Comparison of ENCODE assay signal across 9 mouse cellular contexts in the genomic region with DNA sequence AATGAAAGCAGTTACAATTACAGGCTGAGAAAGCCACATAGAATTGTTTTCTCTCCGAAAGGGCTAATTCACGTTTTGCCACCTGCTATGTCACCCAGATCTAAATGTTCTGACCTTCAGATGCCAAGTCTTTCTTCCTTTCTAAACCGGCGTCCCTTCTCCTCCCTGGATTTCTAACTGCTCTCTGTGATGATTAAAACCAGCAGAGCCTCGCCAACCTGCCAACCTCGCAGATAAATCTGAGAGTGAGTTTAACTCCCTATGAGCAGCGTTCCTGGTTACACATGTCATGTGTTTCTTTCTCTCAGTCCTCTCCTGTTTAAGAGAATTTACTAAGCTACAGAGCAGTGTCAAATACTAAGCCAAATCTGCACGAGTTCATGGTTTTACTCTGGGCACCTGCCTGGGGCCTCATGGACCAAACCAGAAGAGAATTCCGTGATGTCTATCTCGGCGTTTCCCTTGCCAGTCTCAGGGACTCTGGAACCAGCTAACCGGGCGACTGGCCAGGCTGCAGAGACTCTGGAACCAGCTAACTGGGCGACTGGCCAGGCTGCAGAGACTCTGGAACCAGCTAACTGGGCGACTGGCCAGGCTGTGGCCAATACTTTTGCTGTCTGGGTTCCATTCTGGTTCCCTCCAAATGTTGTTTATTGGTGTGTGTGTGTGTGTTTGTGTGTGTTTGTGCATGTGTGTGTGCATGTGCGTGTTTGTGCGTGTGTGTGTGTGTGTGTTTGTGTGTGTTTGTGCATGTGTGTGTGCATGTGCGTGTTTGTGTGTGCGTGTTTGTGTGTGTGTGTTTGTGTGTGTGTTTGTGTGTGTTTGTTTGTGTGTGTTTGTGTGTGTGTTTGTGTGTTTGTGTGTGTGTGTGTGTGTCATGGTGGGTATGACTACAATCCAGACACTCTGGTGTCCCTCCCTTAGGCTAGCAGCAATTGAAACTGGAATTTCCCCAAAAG. TPM values are rescaled to one million over a fixed set of nuclear protein-coding genes. Genes with fewer than 3 reads are reported as not detected.
A peak's percentile ranks its signal among the peaks of the same experiment; 100 is the strongest.
DNase-seq lines count a peak whose midpoint lies in the region; ATAC-seq lines count a peak whose summit lies in the region.
"Had no signal": no experiment of that assay in that cellular context is flagged by ENCODE, and none has a peak within 500 bp of the region (broad histone marks: within the 10 kb centered on the region; RNA-seq: fewer than 3 reads in every experiment).

No protein-coding gene starts in this region.

- peaks cover 7 to 15% of the 10 kb centered on the region in 2 experiments for H3K4me1 ChIP-seq in heart, embryonic 14.5 days (ENCODE audit: control insufficient read depth in 2 of 2, insufficient read depth in 2 of 2, low read length in 2 of 2)
- H3K4me1 ChIP-seq: hindbrain, embryonic 15.5 days had no signal

- peak; percentile 50 to 52 for DNase-seq in left cerebral cortex, adult 18-20 months (ENCODE audit: low spot score in 2 of 2)
- DNase-seq in left cerebral cortex, adult 11 months (ENCODE audit: low spot score): no peak
- DNase-seq in adrenal gland, adult 8-10 months: peak; percentile 47
- DNase-seq in left cerebral cortex, postnatal 4 days: peak; percentile 53
- DNase-seq in thymus, postnatal 0 days (ENCODE audit: low spot score): no peak
- DNase-seq in spleen, adult 12 weeks (ENCODE audit: low spot score): no peak
- no peak for DNase-seq in urinary bladder, adult 2 months (ENCODE audit: low spot score)

- no peaks in the 10 kb centered on the region for H3K27me3 ChIP-seq in heart, embryonic 14.5 days (ENCODE audit: control insufficient read depth, insufficient read depth, low read length)
- H3K27me3 ChIP-seq: hindbrain, embryonic 15.5 days had no signal

- no peak for ATAC-seq in heart, embryonic 14.5 days (ENCODE audit: insufficient number of reproducible peaks, insufficient read depth, low FRiP score, low read depth)

- no peak overlapping the region for H3K4me3 ChIP-seq in heart, embryonic 14.5 days (ENCODE audit: control insufficient read depth in 1 of 2, insufficient read depth in 1 of 2, low read depth in 1 of 2, low read length in 2 of 2)
- H3K4me3 ChIP-seq: hindbrain, embryonic 15.5 days had no signal

- H3K9ac ChIP-seq in heart, embryonic 14.5 days (ENCODE audit: low read length): peak overlapping the region; percentile 52
- H3K9ac ChIP-seq: hindbrain, embryonic 15.5 days had no signal

- intact Hi-C loops in left cerebral cortex, postnatal 4 days (cut with DNase I): no loop called here

- WGBS in heart, embryonic 14.5 days: 45% methylated on average over 19 of the region's 19 CpGs

- H3K27ac ChIP-seq in heart, embryonic 14.5 days (replicated peaks in 1 of 2; ENCODE audit: control insufficient read depth in 1 of 2, insufficient read depth in 1 of 2, low read depth in 2 of 2, low read length in 2 of 2): peak overlapping the region; percentile 73 to 75
- H3K27ac ChIP-seq: hindbrain, embryonic 15.5 days had no signal

- H3K4me2 ChIP-seq in heart, embryonic 14.5 days (ENCODE audit: low read length): peak overlapping the region; percentile 48
- H3K4me2 ChIP-seq: hindbrain, embryonic 15.5 days had no signal

- H3K9me3 ChIP-seq in heart, embryonic 14.5 days (ENCODE audit: control insufficient read depth, low read length): no peaks in the 10 kb centered on the region
- H3K9me3 ChIP-seq: hindbrain, embryonic 15.5 days had no signal

- no peaks in the 10 kb centered on the region for H3K36me3 ChIP-seq in heart, embryonic 14.5 days (ENCODE audit: control insufficient read depth, insufficient read depth, low read length)
- H3K36me3 ChIP-seq: hindbrain, embryonic 15.5 days had no signal

RNA-seq across cellular contexts. Expression of gene Mdm2, which starts 7.9 kb away (rescaled TPM):
- 10 to 100 TPM; 53.5 to 56.2 TPM for total RNA-seq in left cerebral cortex, adult 18-20 months (2021)
- 10 to 100 TPM; 51.0 to 82.1 (median 68.5) TPM for total RNA-seq in adrenal gland, adult 8-10 months (2022)
- polyA plus RNA-seq in heart, embryonic 14.5 days (2014; fragmentation: Nextera tagmentation; extraction: Ambion mirVana): 48.9 and 49.0 TPM in 2 replicates
- total RNA-seq in left cerebral cortex, postnatal 4 days (2021): 10 to 100 TPM; 39.1 to 51.9 TPM
- polyA plus RNA-seq in thymus, postnatal 0 days (2015; fragmentation: Nextera tagmentation; extraction: Ambion mirVana): 35.5 and 44.6 TPM in 2 replicates
- 65.3 and 70.2 TPM in 2 replicates for polyA plus RNA-seq in urinary bladder, adult 2 months (2012; rRNA removed)

RNA-seq across cellular contexts. Expression of gene Slc35e3, which starts 27.7 kb away (rescaled TPM):
- total RNA-seq in left cerebral cortex, adult 18-20 months (2021): 10 to 100 TPM; 29.9 to 30.8 TPM
- total RNA-seq in adrenal gland, adult 8-10 months (2022): 10 to 100 TPM; 16.6 to 24.2 (median 20.5) TPM
- 5.9 and 7.7 TPM in 2 replicates for polyA plus RNA-seq in heart, embryonic 14.5 days (2014; fragmentation: Nextera tagmentation; extraction: Ambion mirVana)
- total RNA-seq in left cerebral cortex, postnatal 4 days (2021): 10 to 100 TPM; 36.9 to 37.6 TPM
- polyA plus RNA-seq in thymus, postnatal 0 days (2015; fragmentation: Nextera tagmentation; extraction: Ambion mirVana): 8.1 and 8.4 TPM in 2 replicates
- polyA plus RNA-seq in urinary bladder, adult 2 months (2012; rRNA removed): 12.1 and 12.4 TPM in 2 replicates

Comparison
In these comparisons a context has a peak if more than half of its experiments do, and no peak if none do; other contexts are left out.
1. DNase-seq: peak in left cerebral cortex, adult 18-20 months (2 of 2), adrenal gland, adult 8-10 months (single experiment) and left cerebral cortex, postnatal 4 days (single experiment); none in left cerebral cortex, adult 11 months (single experiment), thymus, postnatal 0 days (single experiment), spleen, adult 12 weeks (single experiment) and urinary bladder, adult 2 months (single experiment).